Mouse (Mus musculus): ENCODE measurements around the gene Smc4. TPM values are rescaled to one million over a fixed set of nuclear protein-coding genes. Genes with fewer than 3 reads are reported as not detected.
A peak's percentile ranks its signal among the peaks of the same experiment; 100 is the strongest.
"Not testable (repeated sequence)": the region's sequence is repeated elsewhere in the genome, so short reads cannot be mapped to it uniquely, and the experiment has no call there.

Gene Smc4
- polyA plus RNA-seq, 1 experiment from 2014 or later: 157 TPM

GRCm38 (mm10) chr3:68979187-68979586 is 25.4 kb upstream of the Smc4 start:
- Histone ChIP-seq H3K9ac (no peak overlapping the region), H3K4me3 (replicated peaks) (no peak overlapping the region), H3K4me2 (replicated peaks) (no peak overlapping the region), H3K27me3 (replicated peaks) (no peaks in the 10 kb centered on the region), H3K9me3 (no peaks in the 10 kb centered on the region), H3K36me3 (no peaks in the 10 kb centered on the region), H3K27ac (no peak overlapping the region), H3K4me1 (replicated peaks) (no peaks in the 10 kb centered on the region)
- ATAC-seq: no peak
- 92% methylated on average over 10 of the region's 10 CpGs for WGBS

- no peaks in the 10 kb centered on the region for H3K27me3 ChIP-seq (replicated peaks)
- no peak overlapping the region for H3K4me2 ChIP-seq (replicated peaks)
- ATAC-seq: no peak
- H3K36me3 ChIP-seq: no peaks in the 10 kb centered on the region
- no peak overlapping the region for H3K27ac ChIP-seq
- H3K4me3 ChIP-seq (replicated peaks): no peak overlapping the region
- H3K9ac ChIP-seq: no peak overlapping the region
- H3K9me3 ChIP-seq: no peaks in the 10 kb centered on the region
- 59% methylated on average over 9 of the region's 9 CpGs for WGBS
- no peaks in the 10 kb centered on the region for H3K4me1 ChIP-seq (replicated peaks)
These were observed 23.6 kb upstream of the Smc4 start for GRCm38 (mm10) chr3:68980898-68981297.

GRCm38 (mm10) chr3:68986550-68986949 is 18.0 kb upstream of the Smc4 start:
- Histone ChIP-seq H3K27ac (no peak overlapping the region), H3K9ac (no peak overlapping the region), H3K4me2 (replicated peaks) (no peak overlapping the region), H3K9me3 (no peaks in the 10 kb centered on the region), H3K4me1 (replicated peaks) (no peaks in the 10 kb centered on the region), H3K27me3 (replicated peaks) (no peaks in the 10 kb centered on the region), H3K4me3 (replicated peaks) (no peak overlapping the region), H3K36me3 (no peaks in the 10 kb centered on the region)
- WGBS: 89% methylated on average over 2 of the region's 2 CpGs
- no peak for ATAC-seq

GRCm38 (mm10) chr3:69002781-69003180 is 1.8 kb upstream of the Smc4 start:
- no peak overlapping the region for H3K4me3 ChIP-seq (replicated peaks)
- H3K27ac ChIP-seq: no peak overlapping the region
- H3K4me2 ChIP-seq (replicated peaks): no peak overlapping the region
- no peak for ATAC-seq
- H3K9me3 ChIP-seq: no peaks in the 10 kb centered on the region
- H3K9ac ChIP-seq: no peak overlapping the region
- H3K27me3 ChIP-seq (replicated peaks): no peaks in the 10 kb centered on the region
- H3K36me3 ChIP-seq: no peaks in the 10 kb centered on the region
- 0 out of 2 replicates have a peak, but pooled peaks cover 4% of the 10 kb centered on the region for H3K4me1 ChIP-seq (replicated peaks)
- WGBS: 93% methylated on average over 4 of the region's 4 CpGs

DNA sequence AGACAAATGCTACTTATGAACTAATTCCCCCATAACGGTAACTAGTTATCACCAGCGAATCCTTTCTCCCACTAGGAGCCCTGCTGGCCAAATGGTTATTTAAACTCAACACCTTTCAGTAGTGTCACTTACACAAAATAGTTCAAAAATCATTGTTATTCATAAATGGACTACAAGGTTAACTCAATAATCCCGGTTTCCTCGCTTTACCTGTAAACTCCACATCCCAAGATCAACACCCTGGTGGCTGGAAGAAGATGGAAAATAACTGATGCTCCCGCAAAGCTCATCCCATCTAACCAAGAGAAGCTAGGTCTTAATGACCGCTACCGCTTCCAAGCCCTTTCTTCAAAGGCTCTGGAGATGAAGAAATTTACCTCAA is 492 bp upstream of the Smc4 start:
- H3K4me1 ChIP-seq (replicated peaks): 0 out of 2 replicates have a peak, but pooled peaks cover 4% of the 10 kb centered on the region
- no peaks in the 10 kb centered on the region for H3K27me3 ChIP-seq (replicated peaks)
- peak overlapping the region; percentile 98 for H3K4me3 ChIP-seq (replicated peaks)
- no peaks in the 10 kb centered on the region for H3K36me3 ChIP-seq
- under 1% methylated on average over 7 of the region's 7 CpGs for WGBS
- no peak; the same call in 1 of the 2 replicates for ATAC-seq
- peak overlapping the region; percentile 20; the same call in 1 of the 2 replicates for H3K9ac ChIP-seq
- H3K4me2 ChIP-seq (replicated peaks): peak overlapping the region; percentile 61
- no peak overlapping the region for H3K27ac ChIP-seq
- H3K9me3 ChIP-seq: no peaks in the 10 kb centered on the region

DNA sequence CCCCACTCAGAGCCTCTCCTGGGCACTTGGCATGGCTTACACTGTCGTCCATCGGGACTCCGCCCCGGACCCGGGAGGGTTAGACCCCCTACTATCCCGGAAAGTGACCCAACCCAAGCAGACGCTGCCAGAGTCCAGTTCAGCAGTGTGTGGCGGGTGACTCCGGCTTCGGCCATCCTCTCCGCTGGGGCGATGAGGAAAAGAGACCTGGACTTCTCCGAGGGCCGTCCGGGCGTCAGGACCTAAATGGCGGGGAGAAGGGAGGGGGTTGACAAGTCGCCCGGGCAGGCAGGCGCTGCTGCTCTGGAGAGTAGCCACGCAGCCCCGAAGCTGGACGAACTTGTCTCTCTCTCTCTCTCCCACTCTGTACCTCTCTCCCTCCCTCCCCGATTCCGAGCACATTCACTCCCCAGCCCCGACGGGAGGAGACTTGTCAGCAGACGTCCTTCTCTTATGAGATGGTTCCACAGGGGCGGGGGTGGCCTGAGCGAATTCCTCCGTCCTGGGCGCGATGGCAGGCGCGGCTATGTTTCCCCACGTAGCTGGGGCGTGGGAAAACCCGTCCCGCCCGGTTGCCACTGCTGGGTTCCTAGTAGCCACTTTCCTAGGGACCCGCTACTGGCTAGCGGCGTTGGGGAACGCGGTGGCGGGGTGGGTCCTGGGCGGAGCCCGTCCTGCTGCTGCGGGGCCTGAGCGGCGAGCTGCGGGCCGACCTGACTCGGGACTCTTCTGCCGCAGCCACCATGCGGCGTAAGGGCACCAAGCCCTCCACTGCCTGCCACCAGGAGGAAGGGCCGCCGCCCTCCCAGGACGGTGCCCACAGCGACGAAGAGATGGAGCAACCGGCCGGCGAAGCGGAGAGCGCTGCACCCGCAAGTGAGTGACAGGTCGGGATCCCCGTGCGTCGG is 1.1 kb downstream of the Smc4 start:
- H3K4me3 ChIP-seq (replicated peaks): peak overlapping the region; percentile 98
- H3K27me3 ChIP-seq (replicated peaks): no peaks in the 10 kb centered on the region
- H3K36me3 ChIP-seq: no peaks in the 10 kb centered on the region
- H3K9me3 ChIP-seq: no peaks in the 10 kb centered on the region
- 0 out of 2 replicates have a peak, but pooled peaks cover 4% of the 10 kb centered on the region for H3K4me1 ChIP-seq (replicated peaks)
- H3K27ac ChIP-seq: peak overlapping the region; percentile 96
- under 1% methylated on average over 72 of the region's 72 CpGs for WGBS
- ATAC-seq: peak; percentile 23
- H3K4me2 ChIP-seq (replicated peaks): peak overlapping the region; percentile 80
- peak overlapping the region; percentile 97 for H3K9ac ChIP-seq

DNA sequence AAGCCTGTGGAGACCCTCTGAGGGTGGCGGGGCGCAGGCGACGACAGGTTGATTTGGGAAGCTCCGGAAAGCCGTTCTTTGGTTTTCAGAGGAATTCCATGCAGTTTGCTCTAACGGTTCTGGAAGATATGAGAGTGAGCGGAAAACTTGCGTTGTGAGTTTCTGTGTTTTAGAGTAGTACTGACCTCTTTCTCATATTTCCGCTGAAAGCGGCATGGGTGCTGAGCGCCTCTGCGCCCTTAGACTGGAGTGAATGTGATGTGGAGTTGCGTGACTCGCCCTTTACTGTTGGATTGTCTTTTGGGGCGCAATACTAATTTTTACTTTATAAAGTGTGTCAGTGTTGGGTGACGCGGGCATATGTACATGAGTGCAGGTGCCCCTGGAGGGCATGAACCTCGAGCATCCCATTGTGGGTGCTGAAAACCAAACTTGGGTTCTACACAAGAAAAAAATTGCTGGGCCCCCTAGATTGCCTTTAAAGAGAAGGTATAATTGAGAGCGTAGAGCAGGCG is 1.8 kb downstream of the Smc4 start:
- peak overlapping the region; percentile 98 for H3K4me3 ChIP-seq (replicated peaks)
- 0 out of 2 replicates have a peak, but pooled peaks cover 4% of the 10 kb centered on the region for H3K4me1 ChIP-seq (replicated peaks)
- 5% methylated on average over 21 of the region's 21 CpGs for WGBS
- H3K27me3 ChIP-seq (replicated peaks): no peaks in the 10 kb centered on the region
- no peaks in the 10 kb centered on the region for H3K36me3 ChIP-seq
- peak overlapping the region; percentile 97 for H3K9ac ChIP-seq
- H3K9me3 ChIP-seq: no peaks in the 10 kb centered on the region
- H3K4me2 ChIP-seq (replicated peaks): peak overlapping the region; percentile 80
- peak overlapping the region; percentile 96 for H3K27ac ChIP-seq
- ATAC-seq: no peak

DNA sequence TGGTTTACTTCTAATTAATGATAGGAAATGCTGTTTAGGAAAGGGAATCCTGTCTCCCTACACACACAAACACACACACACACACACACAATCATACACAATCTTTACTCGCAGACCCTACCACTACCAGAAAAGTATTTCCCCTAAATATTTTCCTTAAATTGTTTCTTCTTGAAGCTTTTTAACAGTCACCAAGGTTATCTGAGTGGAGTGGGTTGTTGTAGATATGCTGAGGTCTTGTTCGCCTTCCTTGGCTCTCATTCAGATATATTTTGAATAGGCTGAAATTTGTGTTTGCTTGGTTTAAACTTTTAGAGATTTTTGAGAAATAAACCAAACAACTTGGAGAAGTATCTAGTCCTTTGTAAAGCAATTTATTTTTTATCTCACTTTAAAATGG is 4.3 kb downstream of the Smc4 start:
- no peak for ATAC-seq
- 79% methylated on average over 2 of the region's 2 CpGs for WGBS
- H3K27ac ChIP-seq: no peak overlapping the region
- 0 out of 2 replicates have a peak, but pooled peaks cover 4% of the 10 kb centered on the region for H3K4me1 ChIP-seq (replicated peaks)
- H3K36me3 ChIP-seq: no peaks in the 10 kb centered on the region
- H3K9me3 ChIP-seq: no peaks in the 10 kb centered on the region
- H3K4me2 ChIP-seq (replicated peaks): no peak overlapping the region
- no peak overlapping the region for H3K9ac ChIP-seq
- no peak overlapping the region for H3K4me3 ChIP-seq (replicated peaks)
- no peaks in the 10 kb centered on the region for H3K27me3 ChIP-seq (replicated peaks)

DNA sequence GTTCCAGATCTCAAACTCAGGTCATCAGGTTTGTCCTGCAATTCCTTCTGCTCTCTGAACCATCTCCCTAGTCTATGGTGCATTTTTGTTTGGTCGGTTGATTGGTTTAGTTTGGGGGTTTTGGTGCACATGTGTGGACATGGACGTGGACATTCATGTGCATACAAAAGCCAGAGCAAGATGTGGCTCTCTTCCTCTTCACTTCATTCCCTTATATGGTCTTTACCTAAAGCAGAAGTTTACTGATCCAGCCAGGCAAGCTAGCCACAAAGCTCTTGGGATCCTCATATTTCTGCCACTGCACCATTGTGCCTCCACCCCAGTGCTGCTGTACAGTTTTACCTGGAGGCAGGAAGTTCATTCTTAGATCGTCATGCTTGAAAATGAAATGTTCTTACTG is 12.6 kb downstream of the Smc4 start:
- Histone ChIP-seq H3K27me3 (replicated peaks) (no peaks in the 10 kb centered on the region), H3K9ac (no peak overlapping the region), H3K4me3 (replicated peaks) (no peak overlapping the region), H3K4me1 (replicated peaks) (no peaks in the 10 kb centered on the region), H3K36me3 (peaks cover 13% of the 10 kb centered on the region), H3K4me2 (replicated peaks) (no peak overlapping the region), H3K9me3 (no peaks in the 10 kb centered on the region), H3K27ac (no peak overlapping the region)
- ATAC-seq: no peak
- WGBS: 90% methylated on average over 3 of the region's 3 CpGs

- not testable (repeated sequence) for H3K9me3 ChIP-seq; H3K4me3 ChIP-seq (replicated peaks); ATAC-seq; H3K4me2 ChIP-seq (replicated peaks); H3K27ac ChIP-seq; H3K9ac ChIP-seq; H3K4me1 ChIP-seq (replicated peaks); H3K27me3 ChIP-seq (replicated peaks)
- WGBS: 99% methylated on average over 2 of the region's 2 CpGs
- peaks cover 16% of the 10 kb centered on the region for H3K36me3 ChIP-seq
These were observed 14.1 kb downstream of the Smc4 start for GRCm38 (mm10) chr3:69018635-69019034.

GRCm38 (mm10) chr3:69020285-69020684 is 15.7 kb downstream of the Smc4 start:
- no peak overlapping the region for H3K4me3 ChIP-seq (replicated peaks)
- H3K27ac ChIP-seq: no peak overlapping the region
- no peaks in the 10 kb centered on the region for H3K9me3 ChIP-seq
- 93% methylated on average over 2 of the region's 2 CpGs for whole genome bisulfite sequencing
- H3K36me3 ChIP-seq: peaks cover 16% of the 10 kb centered on the region
- no peaks in the 10 kb centered on the region for H3K27me3 ChIP-seq (replicated peaks)
- no peak overlapping the region for H3K9ac ChIP-seq
- no peak for ATAC-seq
- H3K4me1 ChIP-seq (replicated peaks): no peaks in the 10 kb centered on the region
- H3K4me2 ChIP-seq (replicated peaks): no peak overlapping the region

DNA sequence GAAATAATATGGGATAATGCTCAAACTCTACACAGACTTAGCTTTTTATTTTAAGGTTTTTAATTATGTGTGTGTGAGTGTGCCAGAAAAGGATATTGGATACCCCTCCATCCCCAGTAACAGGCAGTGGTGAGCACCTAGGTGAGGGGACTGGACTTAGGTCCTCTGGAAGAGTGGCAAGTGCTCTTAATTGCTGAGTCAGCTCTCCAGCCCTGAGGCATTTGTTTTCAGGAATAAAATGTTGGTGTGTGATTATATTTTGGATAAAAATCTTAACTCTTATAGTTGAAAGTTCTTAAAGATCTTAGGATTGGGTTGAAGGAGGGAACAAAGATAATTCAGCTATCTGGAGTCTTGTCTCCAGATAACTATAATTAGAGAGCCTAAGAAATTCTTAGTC is 16.2 kb downstream of the Smc4 start:
- Histone ChIP-seq H3K27me3 (replicated peaks) (no peaks in the 10 kb centered on the region), H3K36me3 (peaks cover 16% of the 10 kb centered on the region), H3K27ac (no peak overlapping the region), H3K9ac (no peak overlapping the region), H3K9me3 (no peaks in the 10 kb centered on the region), H3K4me1 (replicated peaks) (no peaks in the 10 kb centered on the region), H3K4me2 (replicated peaks) (no peak overlapping the region), H3K4me3 (replicated peaks) (no peak overlapping the region)
- ATAC-seq: no peak

All from intestine, embryonic 15.5 days (tissue).